Comparison of ENCODE assay signal across 24 mouse cellular contexts in the genomic region with DNA sequence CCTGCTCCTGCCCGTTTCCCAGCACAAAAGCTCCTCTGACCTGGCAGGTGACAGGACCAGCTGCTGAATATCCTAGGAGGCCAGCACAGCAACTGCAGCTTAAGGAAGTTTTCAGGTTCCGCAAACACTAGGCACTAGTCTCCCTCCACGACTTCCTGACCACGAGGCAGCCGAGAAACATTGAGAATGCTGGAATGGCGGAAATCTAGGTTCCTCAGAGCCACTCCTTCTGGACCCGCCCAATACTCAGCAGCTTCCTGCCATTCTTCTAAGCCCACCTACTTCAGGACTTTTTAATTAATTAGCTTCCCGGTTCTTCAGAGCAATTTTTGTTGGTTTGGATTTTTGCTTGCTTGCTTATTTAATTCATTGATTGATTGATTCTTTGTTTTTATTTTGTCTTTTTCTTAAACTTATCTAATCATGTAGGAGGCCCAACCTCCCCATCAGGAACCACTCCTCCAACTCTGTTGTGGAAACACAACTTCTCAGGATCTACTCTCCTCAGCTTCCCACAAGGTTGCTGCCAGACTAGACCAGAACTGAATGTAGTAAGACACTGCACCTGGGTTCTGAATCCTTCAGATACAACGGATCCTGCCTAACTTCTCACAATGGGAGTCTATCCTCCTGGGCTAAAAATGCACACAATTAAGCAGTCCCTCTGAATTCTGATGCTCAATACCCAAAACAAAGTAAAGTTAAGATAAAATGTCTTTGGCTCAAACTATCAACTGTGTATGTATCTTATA. TPM values are rescaled to one million over a fixed set of nuclear protein-coding genes. Genes with fewer than 3 reads are reported as not detected.
A peak's percentile ranks its signal among the peaks of the same experiment; 100 is the strongest.
DNase-seq lines count a peak whose midpoint lies in the region; TF ChIP-seq lines count a peak whose summit lies in the region.
"Not testable (repeated sequence)": the region's sequence is repeated elsewhere in the genome, so short reads cannot be mapped to it uniquely, and the experiment has no call there.
"Had no signal": no experiment of that assay in that cellular context is flagged by ENCODE, and none has a peak within 500 bp of the region (broad histone marks: within the 10 kb centered on the region; RNA-seq: fewer than 3 reads in every experiment).

A gene (minus strand): TSS at position 205 of the 752 bp plus-strand sequence.

- not testable (repeated sequence) for H3K9me3 ChIP-seq in E14TG2a.4 (ENCODE audit: low read length); ES-Bruce4 (replicated peaks; ENCODE audit: control insufficient read depth, insufficient read depth, low read length, poor library complexity, severe bottlenecking); ES-E14 (ENCODE audit: control insufficient read depth, insufficient read depth, low read depth, low read length)

- in situ Hi-C loops in ES-E14 (cut with MboI; ENCODE audit: low sequenced_read_pairs in 2 of 2, unreplicated experiment in 2 of 2), result not testable (repeated sequence)

- not testable (repeated sequence) for TF ChIP-seq CTCF in E14TG2a.4 (conservative IDR thresholded peaks at IDR 0.05; ENCODE audit: low read length); ES-Bruce4 (IDR thresholded peaks at IDR 0.05; ENCODE audit: low read depth, low read length)

- H3K4me1 ChIP-seq in E14TG2a.4 (replicated peaks; ENCODE audit: low read depth, low read length), result peaks cover 49% of the 10 kb centered on the region
- not testable (repeated sequence) for H3K4me1 ChIP-seq in ES-Bruce4 (ENCODE audit: control insufficient read depth, insufficient read depth, low read length); ES-E14 (ENCODE audit: control insufficient read depth in 2 of 2, insufficient read depth in 2 of 2, low read length in 2 of 2, poor library complexity in 1 of 2)

- TF ChIP-seq EP300 in ES-Bruce4 (IDR thresholded peaks at IDR 0.05; ENCODE audit: insufficient read depth, low read depth, low read length), result not testable (repeated sequence)

- H3K9ac ChIP-seq in ES-Bruce4 (ENCODE audit: low read depth, poor library complexity, severe bottlenecking) (peak within 1 kb of the TSS; percentile 66), ES-E14 (ENCODE audit: insufficient read depth, low read depth, low read length, poor library complexity, severe bottlenecking) (peak within 1 kb of the TSS; percentile 89)

- peak within 1 kb of the TSS; percentile 91 for H3K27ac ChIP-seq in ES-Bruce4 (ENCODE audit: insufficient read depth, low read length)
- H3K27ac ChIP-seq in ES-E14 (ENCODE audit: insufficient read depth, low read depth, low read length, poor library complexity, severe bottlenecking), result peak within 1 kb of the TSS; percentile 91

- H3K27me3 ChIP-seq in E14TG2a.4 (ENCODE audit: insufficient read depth, low read length); ES-Bruce4 (ENCODE audit: control insufficient read depth, insufficient read depth, low read length, poor library complexity, severe bottlenecking): not testable (repeated sequence)

- H3K4me3 ChIP-seq in E14TG2a.4 (replicated peaks; ENCODE audit: low read length) (peak within 1 kb of the TSS; percentile 86), ES-Bruce4 (ENCODE audit: low read depth, low read length) (peak within 1 kb of the TSS; percentile 88), ES-E14 (ENCODE audit: insufficient read depth in 1 of 2, low read depth in 1 of 2, low read length in 2 of 2, poor library complexity in 1 of 2, severe bottlenecking in 1 of 2) (peak within 1 kb of the TSS; percentile 85 to 87)

- H3K36me3 ChIP-seq in E14TG2a.4 (ENCODE audit: insufficient read depth, low read length), result peaks cover 27% of the 10 kb centered on the region
- not testable (repeated sequence) for H3K36me3 ChIP-seq in ES-Bruce4 (ENCODE audit: control insufficient read depth, insufficient read depth, low read length, poor library complexity, severe bottlenecking); ES-E14 (ENCODE audit: control insufficient read depth, insufficient read depth, low read length, poor library complexity, severe bottlenecking)

- TF ChIP-seq POLR2A in ES-Bruce4 (IDR thresholded peaks at IDR 0.05; ENCODE audit: insufficient read depth, low read length), result not testable (repeated sequence)

- DNase-seq in ES-CJ7 (ENCODE audit: low read depth, low spot score) (peak; percentile 82), ES-E14 (ENCODE audit: low read depth, low spot score) (peak; percentile 66), R1 (ENCODE audit: low read depth, low spot score) (peak; percentile 95), ZHBTc4 (ENCODE audit: low read depth, low spot score) (peak; percentile 89)
- peak; percentile 80 for DNase-seq in heart, adult 11 months
- peak; percentile 12 for DNase-seq in thymus, postnatal 4 days

RNA-seq across cellular contexts. Expression of the gene that starts here (rescaled TPM):
- 20.2 and 25.5 TPM in 2 replicates for polyA plus RNA-seq in ES-Bruce4 (2011; ENCODE audit: insufficient read depth, insufficient read length, low read depth, missing spikeins)
- total RNA-seq in ES-E14 (2012; rRNA removed), result 91.3 and 133 TPM in 2 replicates
- total RNA-seq: adrenal gland, adult 18-20 months; adrenal gland, adult 2 months; adrenal gland, adult 8-10 months; adrenal gland, postnatal 10 days; adrenal gland, postnatal 14 days; adrenal gland, postnatal 25 days; adrenal gland, postnatal 36 days; adrenal gland, postnatal 4 days; CH12.LX; MEL had no signal
- polyA plus RNA-seq: adrenal gland, adult 2 months; brain, embryonic 14.5 days; C2C12; CD4-positive, CD25-positive, alpha-beta regulatory T cell, adult 4 months; cerebellum, adult 2 months; G1E; Patski had no signal

Comparison
In these comparisons a context has a peak if more than half of its experiments do, and no peak if none do; other contexts are left out.
1. Peak in every context shown above with its lines: DNase-seq, H3K4me3 ChIP-seq and H3K27ac ChIP-seq.
2. DNase-seq: peak in every context shown above with its lines; median percentile 95 in R1; 89 in ZHBTc4; 82 in ES-CJ7; 80 in heart, adult 11 months; 66 in ES-E14; 12 in thymus, postnatal 4 days.